Mouse (Mus musculus) cortical plate, adult 2 months (tissue): Measurements from ENCODE around the gene Cggbp1. TPM values are rescaled to one million over a fixed set of nuclear protein-coding genes. Genes with fewer than 3 reads are reported as not detected.

Experiments
- H3K27ac ChIP-seq: fragments of 200-500 bp; 2 replicates; pipeline ENCODE4 v1.5.1; 2012; ENCODE audit warnings: low read length, control low read depth, inconsistent platforms; ENCODE audit not compliant: insufficient read depth
- H3K4me1 ChIP-seq: fragments of 200-500 bp; 2 replicates; pipeline ENCODE4 v1.6.1; 2011; ENCODE audit warnings: low read length; ENCODE audit not compliant: control insufficient read depth, insufficient read depth
- H3K4me3 ChIP-seq: fragments of 200-500 bp; 2 replicates; pipeline ENCODE4 v1.5.1; 2011; ENCODE audit warnings: mild to moderate bottlenecking, low read length, control low read depth; ENCODE audit not compliant: insufficient read depth
- CTCF ChIP-seq: fragments of 200-500 bp; IDR thresholded peaks from 2 replicates; pipeline ENCODE4 v1.5.1; 2011; ENCODE audit warnings: mild to moderate bottlenecking, control low read depth, low read length; ENCODE audit not compliant: insufficient read depth; ENCODE audit errors: extremely low read depth
- POLR2A ChIP-seq: fragments of 200-500 bp; IDR thresholded peaks from 2 replicates; pipeline ENCODE4 v1.6.1; 2011; ENCODE audit warnings: mild to moderate bottlenecking, low read length, control low read depth; ENCODE audit not compliant: insufficient read depth; ENCODE audit errors: extremely low read depth
- polyA plus RNA-seq: library from polyadenylated mRNA; depleted of rRNA; stranded (reverse); fragments of >200 nt; gene quantifications from 2 replicates; pipeline ENCODE4 v1.2.3, GENCODE M21; 2012

Gene Cggbp1
- polyA plus RNA-seq, 1 experiment: 36.7 TPM

DNA sequence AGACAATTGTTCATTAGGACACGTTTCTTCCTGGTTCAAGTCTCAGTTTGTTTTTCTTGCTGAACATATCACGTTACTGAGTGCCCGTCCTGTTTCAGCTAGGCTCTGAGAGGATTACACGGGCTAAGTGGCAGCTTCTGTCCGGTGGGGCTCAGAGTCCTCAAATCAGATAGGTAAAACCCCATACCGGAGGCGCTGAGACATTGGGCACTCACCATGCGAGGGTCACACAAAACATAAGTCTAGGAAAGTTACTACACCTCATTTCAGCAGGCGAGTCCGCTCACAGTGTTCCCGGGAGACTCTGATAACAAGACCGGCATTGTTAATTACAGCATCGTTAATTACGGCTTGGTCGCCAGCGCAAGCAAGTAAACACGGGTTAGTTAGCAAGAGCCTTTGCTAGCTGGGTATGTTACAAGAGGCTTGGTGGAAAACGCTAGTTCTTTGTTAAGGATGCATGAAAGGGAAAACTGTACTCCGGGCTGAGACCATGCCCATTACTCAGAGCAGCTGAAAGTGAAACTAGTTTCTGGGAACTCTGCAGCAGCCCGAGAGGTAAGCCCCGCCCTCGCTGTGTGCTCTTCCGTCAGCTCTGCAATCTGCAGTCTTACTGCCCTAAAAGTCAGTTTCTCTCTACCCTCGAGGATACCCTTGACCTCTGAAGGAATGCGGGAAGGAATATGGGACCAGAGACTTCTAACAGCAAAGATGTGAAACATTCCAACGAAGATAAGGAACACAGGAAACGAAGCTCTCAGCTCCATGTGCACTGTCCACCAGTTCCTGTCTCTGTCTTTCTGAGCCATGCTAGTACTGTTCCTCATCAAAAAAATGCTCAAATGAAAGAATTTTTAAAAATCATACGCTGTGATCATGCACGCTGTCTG lies 21.9 kb downstream of the Cggbp1 start:
- no peaks in the 10 kb centered on the region for H3K4me1 ChIP-seq
- H3K4me3 ChIP-seq: peak overlapping the region; percentile 90
- TF ChIP-seq CTCF (no peak), POLR2A (no peak)
- H3K27ac ChIP-seq: 0 out of 2 replicates have a peak overlapping the region, but pooled peaks have one; percentile 38

DNA sequence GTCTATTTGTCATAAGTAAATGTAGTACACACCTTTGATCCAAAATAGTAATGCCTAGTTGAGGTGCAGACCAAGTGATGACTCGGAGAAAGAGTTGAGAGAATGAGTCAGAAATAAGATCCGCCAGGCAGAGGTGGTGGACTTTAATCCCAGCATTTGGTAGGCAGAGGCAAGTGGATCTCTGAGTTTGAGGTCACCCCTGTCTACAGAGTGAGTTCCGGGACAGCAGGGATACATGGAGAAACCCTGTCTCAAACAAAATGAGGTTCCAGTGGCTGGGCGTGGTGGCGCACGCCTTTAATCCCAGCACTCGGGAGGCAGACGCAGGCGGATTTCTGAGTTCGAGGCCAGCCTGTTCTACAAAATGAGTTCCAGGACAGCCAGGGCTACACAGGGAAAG lies 23.6 kb downstream of the Cggbp1 start:
- TF ChIP-seq CTCF: no peak
- H3K4me1 ChIP-seq: no peaks in the 10 kb centered on the region
- no peak overlapping the region for H3K4me3 ChIP-seq
- no peak overlapping the region for H3K27ac ChIP-seq

DNA sequence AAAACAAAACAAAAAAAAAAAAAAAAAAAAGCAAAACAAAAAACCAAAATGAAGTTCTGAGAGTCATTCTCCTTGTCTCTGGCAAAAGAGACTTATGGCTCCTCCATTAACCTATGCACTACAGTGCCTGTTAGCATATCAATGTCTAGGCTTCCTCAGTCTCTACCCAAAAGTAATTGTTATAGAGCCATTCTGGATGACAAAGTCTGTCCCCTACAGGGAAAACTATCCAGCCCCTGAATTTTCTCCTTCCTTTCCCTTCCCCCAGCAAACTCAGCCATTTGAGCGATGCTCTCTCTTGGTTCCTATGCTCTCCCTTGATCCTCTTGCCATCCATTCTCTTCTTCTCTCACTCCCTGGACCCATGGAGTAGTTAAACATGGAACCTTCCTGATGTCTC lies 24.0 kb downstream of the Cggbp1 start:
- TF ChIP-seq POLR2A (no peak), CTCF (no peak)
- H3K4me1 ChIP-seq: no peaks in the 10 kb centered on the region
- H3K4me3 ChIP-seq: no peak overlapping the region
- H3K27ac ChIP-seq: no peak overlapping the region

DNA sequence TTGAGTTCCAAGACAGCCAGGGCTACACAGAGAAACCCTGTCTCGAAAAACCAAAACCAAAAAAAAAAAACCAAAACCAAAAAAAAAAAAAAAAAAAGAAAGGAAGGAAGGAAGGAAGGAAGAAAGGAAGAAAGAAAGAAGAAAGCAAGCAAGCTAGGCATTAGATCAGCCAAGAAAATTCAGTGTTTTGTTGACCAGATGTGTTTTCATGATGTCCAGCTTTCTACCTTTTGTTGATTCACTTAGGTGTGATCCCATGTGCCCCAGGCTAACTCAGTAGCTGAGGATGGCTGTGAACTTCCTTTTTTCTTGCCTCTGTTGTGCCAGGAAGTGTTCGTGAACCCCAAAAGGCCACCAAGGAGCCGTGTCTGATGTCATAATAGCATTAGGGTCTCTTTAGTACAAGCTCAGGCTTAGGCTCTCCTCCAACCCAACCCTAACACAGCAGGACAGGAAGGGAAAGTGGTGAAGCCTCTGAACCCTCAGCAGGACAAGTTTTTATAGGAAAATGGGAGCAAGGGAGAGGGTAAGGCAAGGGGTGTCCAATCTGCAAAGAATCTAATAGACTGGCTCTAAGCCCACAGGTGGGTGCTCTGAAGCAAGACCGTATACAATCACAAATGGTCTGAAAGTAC lies 25.0 kb downstream of the Cggbp1 start:
- H3K4me1 ChIP-seq: no peaks in the 10 kb centered on the region

DNA sequence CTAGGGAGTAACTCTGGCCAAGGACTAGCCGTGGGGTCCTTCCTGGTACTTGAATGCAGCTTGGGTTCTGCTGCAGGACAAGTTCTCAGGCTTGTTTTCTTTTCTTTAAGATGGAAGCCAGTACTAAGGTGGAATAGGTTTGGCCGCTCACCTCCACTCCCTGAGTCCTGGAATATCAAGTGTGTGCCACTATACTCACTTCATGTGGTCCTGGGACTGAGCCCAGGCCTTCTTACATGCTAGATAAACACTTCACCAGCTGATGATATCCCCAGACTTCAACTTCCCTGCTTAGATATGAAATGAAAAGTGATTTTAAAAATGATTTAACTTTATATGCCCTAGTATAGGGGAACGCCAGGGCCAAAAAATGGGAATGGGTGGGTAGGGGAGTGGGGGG lies 25.5 kb downstream of the Cggbp1 start:
- Histone ChIP-seq H3K27ac (no peak overlapping the region), H3K4me1 (no peaks in the 10 kb centered on the region), H3K4me3 (no peak overlapping the region)
- TF ChIP-seq CTCF (no peak), POLR2A (no peak)

More for the DNA sequence above, 25.0 kb downstream of the Cggbp1 start:
- no peak overlapping the region for H3K4me3 ChIP-seq
- H3K27ac ChIP-seq: no peak overlapping the region
- TF ChIP-seq POLR2A (no peak), CTCF (no peak)

DNA sequence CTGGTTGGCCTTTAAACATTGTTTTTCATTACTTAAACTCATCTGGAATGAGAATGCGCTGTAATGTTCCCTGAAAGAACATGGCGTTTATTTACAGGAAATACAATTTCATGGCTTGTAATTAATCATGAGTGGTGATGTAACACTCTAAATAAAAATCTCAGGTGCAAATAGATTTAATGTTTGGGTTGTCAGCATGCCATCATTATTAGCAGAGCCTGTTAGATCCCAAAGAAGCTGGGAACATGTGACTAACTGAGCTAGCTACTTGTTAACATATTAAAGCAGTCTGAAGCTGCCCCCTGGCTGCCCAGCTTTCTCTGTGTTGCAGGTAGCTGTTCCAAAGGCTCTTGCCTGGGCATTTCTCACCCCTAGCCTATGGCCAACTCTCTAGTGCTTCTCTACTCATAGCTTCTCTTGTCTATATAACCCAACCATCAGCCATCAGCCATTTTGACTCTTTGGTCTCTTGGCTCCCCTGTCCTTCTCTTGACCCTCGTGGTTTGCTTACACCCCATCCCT lies 26.9 kb downstream of the Cggbp1 start:
- Histone ChIP-seq H3K4me1 (no peaks in the 10 kb centered on the region), H3K27ac (no peak overlapping the region), H3K4me3 (no peak overlapping the region)
- no peak for TF ChIP-seq POLR2A
- TF ChIP-seq CTCF: no peak

DNA sequence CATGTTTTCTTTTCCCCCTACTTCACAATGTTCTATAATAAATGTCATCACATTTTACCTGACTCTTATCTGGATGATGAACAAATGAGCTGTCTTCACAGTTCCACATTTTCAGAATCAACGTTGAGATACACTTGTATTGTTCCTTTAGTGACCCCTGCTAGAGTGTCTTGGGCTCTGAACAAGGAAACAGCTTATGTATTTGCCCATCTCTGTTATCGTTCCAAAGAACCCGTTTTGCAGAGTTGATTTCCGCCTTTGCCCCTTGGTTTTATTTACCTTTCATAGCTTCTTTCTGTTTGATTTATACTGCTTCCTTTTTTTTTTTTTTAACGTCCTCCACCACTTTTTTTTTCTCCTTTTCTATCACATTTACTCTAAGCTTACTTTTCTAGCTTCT lies 27.9 kb downstream of the Cggbp1 start:
- Histone ChIP-seq H3K4me1 (no peaks in the 10 kb centered on the region), H3K4me3 (no peak overlapping the region), H3K27ac (no peak overlapping the region)
- TF ChIP-seq CTCF: no peak
- TF ChIP-seq POLR2A: no peak

DNA sequence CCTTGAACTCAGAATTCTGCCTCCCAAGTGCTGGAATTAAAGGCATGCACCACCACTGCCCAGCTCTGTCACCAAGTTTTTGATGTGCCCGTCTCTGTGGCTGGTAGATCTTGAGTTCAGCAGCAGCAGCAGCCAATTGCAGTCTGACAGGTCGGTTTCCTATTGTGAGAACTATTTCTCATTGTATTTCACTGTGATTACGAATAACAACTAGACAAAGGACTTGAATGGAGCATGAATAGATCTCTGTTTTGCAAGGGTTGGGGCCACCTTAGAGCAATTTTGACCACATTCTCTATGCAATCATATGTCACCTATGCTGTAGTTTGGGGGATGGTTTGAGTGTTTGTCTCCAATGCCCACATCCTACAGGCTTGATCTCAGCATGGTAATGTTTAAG lies 29.2 kb downstream of the Cggbp1 start:
- Histone ChIP-seq H3K27ac (no peak overlapping the region), H3K4me3 (no peak overlapping the region), H3K4me1 (no peaks in the 10 kb centered on the region)
- TF ChIP-seq POLR2A (no peak), CTCF (no peak)

DNA sequence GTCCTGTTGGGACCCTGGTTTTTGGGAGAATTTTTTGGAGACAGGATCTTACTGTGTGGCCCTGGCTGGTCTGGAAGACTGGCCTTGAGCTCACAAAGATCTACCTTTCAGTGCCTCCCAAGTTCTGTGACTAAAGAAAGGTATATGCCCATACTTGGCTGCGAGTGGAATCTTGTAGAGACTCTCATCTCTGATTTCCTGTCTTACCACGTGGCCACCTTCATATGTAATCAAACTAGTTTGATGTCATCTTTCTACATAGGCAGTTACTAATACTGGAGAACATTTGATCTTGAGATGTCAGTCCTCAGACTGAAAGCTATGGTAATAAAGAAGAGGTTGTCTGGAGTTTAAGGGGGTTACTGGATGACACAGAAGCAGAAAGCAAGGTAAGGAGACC lies 29.6 kb downstream of the Cggbp1 start:
- Histone ChIP-seq H3K4me3 (no peak overlapping the region), H3K27ac (no peak overlapping the region), H3K4me1 (no peaks in the 10 kb centered on the region)
- TF ChIP-seq CTCF: no peak
- no peak for TF ChIP-seq POLR2A

DNA sequence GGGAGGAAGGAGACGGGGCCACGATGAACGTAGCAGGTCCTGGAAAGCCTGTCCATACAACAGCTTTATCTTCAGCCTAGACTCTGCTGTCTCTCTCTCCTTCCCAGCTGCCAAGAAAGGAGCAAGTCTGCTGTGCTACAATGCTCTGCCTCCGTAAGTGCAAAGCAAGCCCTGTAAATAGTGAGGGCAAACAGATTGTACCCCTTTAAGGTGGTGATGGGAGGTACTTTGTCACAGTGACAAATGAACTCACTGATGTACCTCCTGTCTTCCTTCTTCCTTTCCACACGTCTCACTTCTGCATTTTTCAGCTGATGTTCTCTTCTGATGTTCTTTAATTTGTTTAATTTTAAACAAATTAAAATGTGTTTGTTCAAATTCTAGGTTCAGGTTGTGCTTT lies 32.1 kb downstream of the Cggbp1 start:
- H3K4me3 ChIP-seq: no peak overlapping the region
- no peaks in the 10 kb centered on the region for H3K4me1 ChIP-seq
- no peak overlapping the region for H3K27ac ChIP-seq
- TF ChIP-seq CTCF (no peak), POLR2A (no peak)
